Mouse (Mus musculus): ENCODE measurements around the gene Ikzf3. TPM values are rescaled to one million over a fixed set of nuclear protein-coding genes. Genes with fewer than 3 reads are reported as not detected.
A peak's percentile ranks its signal among the peaks of the same experiment; 100 is the strongest.

Gene Ikzf3
- polyA plus RNA-seq, 1 experiment from 2014 or later, result 4.0 TPM

DNA sequence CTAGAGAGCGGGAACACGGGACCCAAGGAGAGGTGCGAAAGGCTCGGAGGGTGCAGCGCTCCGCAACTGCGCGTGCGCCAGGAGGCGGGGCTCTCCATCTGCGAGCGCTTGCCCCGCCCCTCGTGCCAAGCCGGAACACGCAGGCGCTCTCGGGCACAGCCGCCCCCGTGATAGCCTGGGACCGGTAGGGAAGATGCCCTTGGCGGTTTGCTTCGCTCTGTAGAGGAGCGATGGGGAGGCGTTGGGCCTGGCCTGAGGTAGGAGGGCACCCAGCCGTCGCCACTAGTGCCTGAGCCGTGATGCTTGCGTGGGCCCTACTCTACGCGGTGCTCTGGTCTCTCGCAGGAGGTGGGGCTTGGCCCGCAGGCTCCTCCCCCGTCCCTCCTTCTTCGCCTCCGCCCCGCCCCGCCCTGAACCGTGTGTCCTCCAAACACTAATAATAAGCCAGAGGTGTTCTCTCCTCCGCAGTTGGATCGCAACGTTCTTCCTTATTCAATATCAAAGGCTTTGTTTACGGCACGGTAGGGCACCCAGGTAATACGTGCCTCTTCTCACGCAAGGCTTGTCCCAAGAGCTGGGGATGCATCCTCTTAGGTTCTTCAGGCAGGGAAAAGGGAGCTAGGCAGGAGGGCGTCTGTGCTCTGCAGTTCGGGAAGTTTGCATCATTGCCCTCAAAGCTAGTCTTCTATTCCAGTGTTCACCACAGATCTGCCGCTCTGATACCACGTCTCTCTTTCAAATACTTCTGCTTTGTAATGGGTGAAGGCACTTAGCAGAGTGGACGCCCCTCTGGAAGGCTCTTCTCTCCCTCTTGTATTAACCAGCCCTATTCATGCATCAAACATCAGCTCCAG lies 5.4 kb upstream of the Ikzf3 start, which contains the start of gene Zpbp2:
Zpbp2 (plus strand) TSS at position 123 of the 854 bp plus-strand sequence.
- WGBS, result 1% methylated on average over 51 of the region's 51 CpGs
- Histone ChIP-seq H3K4me1 (ENCODE audit: control insufficient read depth, insufficient read depth, low read length) (peaks cover 8% of the 10 kb centered on the region), H3K9ac (ENCODE audit: low read length) (peak within 1 kb of the TSS; percentile 88), H3K27me3 (ENCODE audit: control insufficient read depth, insufficient read depth, low read length) (peaks cover 29% of the 10 kb centered on the region), H3K4me3 (ENCODE audit: low read length) (peak within 1 kb of the TSS; percentile 91), H3K4me2 (ENCODE audit: low read depth, low read length) (peak within 1 kb of the TSS; percentile 81), H3K9me3 (replicated peaks; ENCODE audit: control insufficient read depth, low read length) (0 out of 2 replicates have a peak, but pooled peaks cover 3% of the 10 kb centered on the region), H3K27ac (ENCODE audit: low read length) (peak within 1 kb of the TSS; percentile 82), H3K36me3 (ENCODE audit: control insufficient read depth, insufficient read depth) (no peaks in the 10 kb centered on the region)
- peak; percentile 97 for ATAC-seq (replicated peaks; ENCODE audit: extremely low read depth, insufficient read depth, low FRiP score)

DNA sequence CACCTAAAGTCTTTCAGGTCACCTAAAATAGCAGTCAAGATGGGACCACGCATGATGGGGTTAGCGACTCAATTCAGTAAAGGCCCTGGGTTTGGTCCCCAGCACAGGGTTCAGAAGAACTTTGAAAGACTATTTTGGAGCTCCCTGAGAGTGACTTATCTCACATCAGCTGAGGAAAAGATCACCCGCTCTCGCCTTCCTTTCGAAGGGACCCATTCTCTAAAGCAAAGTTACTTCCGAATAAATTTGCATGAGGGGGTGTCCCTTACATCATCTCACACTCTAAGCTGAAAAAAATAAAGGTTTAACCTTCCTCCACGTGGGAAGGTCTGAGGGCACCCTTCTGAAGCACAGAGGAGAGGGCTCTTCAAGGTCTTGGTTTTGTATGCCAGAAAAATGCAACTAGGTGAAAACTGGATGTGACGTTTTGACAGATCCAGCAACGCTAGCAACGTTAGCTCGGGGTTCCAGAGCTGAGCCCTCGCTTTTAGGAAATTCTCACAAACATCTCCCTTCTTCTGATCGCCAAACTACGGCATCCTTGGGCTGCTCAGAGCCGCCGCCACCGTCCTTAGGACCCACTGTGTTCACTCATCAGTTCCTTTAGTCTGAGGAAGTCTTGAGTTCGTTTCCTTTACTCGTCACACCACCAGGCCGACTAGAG lies 4.6 kb upstream of the Ikzf3 start:
- H3K27me3 ChIP-seq (ENCODE audit: control insufficient read depth, insufficient read depth, low read length), result peaks cover 37% of the 10 kb centered on the region
- 0 out of 2 replicates have a peak, but pooled peaks cover 3% of the 10 kb centered on the region for H3K9me3 ChIP-seq (replicated peaks; ENCODE audit: control insufficient read depth, low read length)
- ATAC-seq (replicated peaks; ENCODE audit: extremely low read depth, insufficient read depth, low FRiP score), result no peak
- H3K9ac ChIP-seq (ENCODE audit: low read length), result peak overlapping the region; percentile 88
- peak overlapping the region; percentile 91 for H3K4me3 ChIP-seq (ENCODE audit: low read length)
- peak overlapping the region; percentile 81 for H3K4me2 ChIP-seq (ENCODE audit: low read depth, low read length)
- no peaks in the 10 kb centered on the region for H3K36me3 ChIP-seq (ENCODE audit: control insufficient read depth, insufficient read depth)
- H3K4me1 ChIP-seq (ENCODE audit: control insufficient read depth, insufficient read depth, low read length), result peaks cover 8% of the 10 kb centered on the region
- WGBS, result 18% methylated on average over 20 of the region's 20 CpGs
- H3K27ac ChIP-seq (ENCODE audit: low read length), result no peak overlapping the region

DNA sequence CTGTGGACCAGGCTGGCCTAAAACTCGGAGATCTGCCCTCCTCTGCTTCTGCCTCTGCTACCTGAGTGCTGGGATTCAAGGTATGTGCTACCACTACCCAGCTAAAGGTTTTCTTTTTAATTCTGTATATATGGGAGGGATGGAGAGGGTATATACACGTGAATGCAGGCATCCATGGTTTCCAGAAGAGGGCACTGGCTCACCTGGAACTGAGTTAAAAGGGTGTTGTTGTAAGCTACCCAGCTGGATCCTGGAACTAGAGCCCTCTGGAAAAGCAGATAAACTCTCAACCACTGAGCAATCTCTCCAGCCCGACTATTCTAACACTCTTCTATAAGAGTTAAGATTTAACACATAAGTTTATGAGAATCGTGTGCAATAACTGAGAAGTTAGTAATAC lies 3.5 kb upstream of the Ikzf3 start:
- ATAC-seq (replicated peaks; ENCODE audit: extremely low read depth, insufficient read depth, low FRiP score), result no peak
- H3K4me1 ChIP-seq (ENCODE audit: control insufficient read depth, insufficient read depth, low read length), result peaks cover 8% of the 10 kb centered on the region
- no peak overlapping the region for H3K4me2 ChIP-seq (ENCODE audit: low read depth, low read length)
- no peak overlapping the region for H3K27ac ChIP-seq (ENCODE audit: low read length)
- no peaks in the 10 kb centered on the region for H3K36me3 ChIP-seq (ENCODE audit: control insufficient read depth, insufficient read depth)
- no peak overlapping the region for H3K4me3 ChIP-seq (ENCODE audit: low read length)
- H3K27me3 ChIP-seq (ENCODE audit: control insufficient read depth, insufficient read depth, low read length), result peaks cover 38% of the 10 kb centered on the region
- H3K9me3 ChIP-seq (replicated peaks; ENCODE audit: control insufficient read depth, low read length), result 0 out of 2 replicates have a peak, but pooled peaks cover 3% of the 10 kb centered on the region
- 59% methylated on average over 4 of the region's 4 CpGs for WGBS
- H3K9ac ChIP-seq (ENCODE audit: low read length), result no peak overlapping the region

DNA sequence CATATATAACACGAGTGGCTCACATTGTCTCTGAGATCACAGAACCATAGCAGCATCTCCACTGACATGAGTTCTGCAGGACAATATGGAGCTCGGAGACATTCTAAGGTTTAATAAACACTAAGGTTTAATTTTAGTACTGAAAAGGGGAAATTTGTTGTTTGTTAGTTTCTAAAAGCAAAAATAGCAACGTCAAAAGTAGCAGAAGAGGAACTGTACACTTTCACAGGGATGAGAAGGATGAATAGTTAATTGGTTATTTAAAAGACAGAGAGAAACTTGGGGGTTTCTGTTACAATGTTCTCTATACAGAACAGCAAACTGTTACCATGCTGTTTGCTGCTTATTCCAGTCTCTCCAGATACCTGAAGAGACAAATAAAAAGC lies 1.5 kb upstream of the Ikzf3 start:
- no peak for ATAC-seq (replicated peaks; ENCODE audit: extremely low read depth, insufficient read depth, low FRiP score)
- Histone ChIP-seq H3K4me1 (ENCODE audit: control insufficient read depth, insufficient read depth, low read length) (peaks cover 8% of the 10 kb centered on the region), H3K4me2 (ENCODE audit: low read depth, low read length) (no peak overlapping the region), H3K9ac (ENCODE audit: low read length) (no peak overlapping the region), H3K4me3 (ENCODE audit: low read length) (no peak overlapping the region), H3K9me3 (replicated peaks; ENCODE audit: control insufficient read depth, low read length) (no peaks in the 10 kb centered on the region), H3K27ac (ENCODE audit: low read length) (no peak overlapping the region), H3K27me3 (ENCODE audit: control insufficient read depth, insufficient read depth, low read length) (peaks cover 50% of the 10 kb centered on the region), H3K36me3 (ENCODE audit: control insufficient read depth, insufficient read depth) (no peaks in the 10 kb centered on the region)
- WGBS, result 58% methylated on average over 3 of the region's 3 CpGs

DNA sequence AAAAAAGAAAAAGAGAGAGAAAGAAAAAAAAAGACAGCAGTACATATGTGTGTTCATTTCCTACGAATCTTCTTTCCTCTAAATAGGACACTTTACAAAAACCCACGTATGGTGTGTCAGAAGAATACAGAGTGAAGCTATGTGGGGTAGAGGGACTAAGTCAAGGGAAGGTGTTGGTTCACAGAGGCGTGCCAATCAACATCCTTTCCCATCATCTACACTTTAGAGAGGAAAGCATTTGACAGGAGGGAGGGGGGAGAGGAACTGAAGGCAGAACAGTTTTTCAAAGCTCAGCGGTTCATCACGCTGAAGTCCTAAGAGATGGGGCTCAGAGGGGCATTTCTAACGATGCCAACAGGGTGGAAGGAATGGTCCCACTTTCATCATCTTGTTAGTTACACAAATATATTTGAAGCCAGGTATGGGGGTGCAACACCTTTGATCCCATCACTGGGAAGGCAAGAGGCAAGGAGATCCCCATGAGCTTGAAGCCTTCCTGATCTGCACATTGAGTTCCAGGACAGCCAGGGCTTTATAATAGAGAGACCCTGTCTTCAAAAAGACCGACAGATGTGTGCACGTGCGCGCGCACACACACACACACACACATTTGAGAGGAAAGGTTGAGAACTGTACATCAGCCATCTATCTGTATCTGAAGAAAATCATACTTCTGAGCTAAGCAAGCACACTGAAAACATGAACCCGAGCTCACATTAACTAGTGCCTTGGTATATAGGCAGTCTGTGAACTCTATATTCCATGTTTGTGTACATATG lies 887 bp upstream of the Ikzf3 start:
- Histone ChIP-seq H3K9me3 (replicated peaks; ENCODE audit: control insufficient read depth, low read length) (no peaks in the 10 kb centered on the region), H3K4me2 (ENCODE audit: low read depth, low read length) (no peak overlapping the region), H3K9ac (ENCODE audit: low read length) (no peak overlapping the region), H3K27ac (ENCODE audit: low read length) (no peak overlapping the region), H3K4me1 (ENCODE audit: control insufficient read depth, insufficient read depth, low read length) (peaks cover 6% of the 10 kb centered on the region), H3K27me3 (ENCODE audit: control insufficient read depth, insufficient read depth, low read length) (peaks cover 51% of the 10 kb centered on the region), H3K4me3 (ENCODE audit: low read length) (no peak overlapping the region), H3K36me3 (ENCODE audit: control insufficient read depth, insufficient read depth) (no peaks in the 10 kb centered on the region)
- no peak for ATAC-seq (replicated peaks; ENCODE audit: extremely low read depth, insufficient read depth, low FRiP score)
- WGBS, result 46% methylated on average over 12 of the region's 12 CpGs

DNA sequence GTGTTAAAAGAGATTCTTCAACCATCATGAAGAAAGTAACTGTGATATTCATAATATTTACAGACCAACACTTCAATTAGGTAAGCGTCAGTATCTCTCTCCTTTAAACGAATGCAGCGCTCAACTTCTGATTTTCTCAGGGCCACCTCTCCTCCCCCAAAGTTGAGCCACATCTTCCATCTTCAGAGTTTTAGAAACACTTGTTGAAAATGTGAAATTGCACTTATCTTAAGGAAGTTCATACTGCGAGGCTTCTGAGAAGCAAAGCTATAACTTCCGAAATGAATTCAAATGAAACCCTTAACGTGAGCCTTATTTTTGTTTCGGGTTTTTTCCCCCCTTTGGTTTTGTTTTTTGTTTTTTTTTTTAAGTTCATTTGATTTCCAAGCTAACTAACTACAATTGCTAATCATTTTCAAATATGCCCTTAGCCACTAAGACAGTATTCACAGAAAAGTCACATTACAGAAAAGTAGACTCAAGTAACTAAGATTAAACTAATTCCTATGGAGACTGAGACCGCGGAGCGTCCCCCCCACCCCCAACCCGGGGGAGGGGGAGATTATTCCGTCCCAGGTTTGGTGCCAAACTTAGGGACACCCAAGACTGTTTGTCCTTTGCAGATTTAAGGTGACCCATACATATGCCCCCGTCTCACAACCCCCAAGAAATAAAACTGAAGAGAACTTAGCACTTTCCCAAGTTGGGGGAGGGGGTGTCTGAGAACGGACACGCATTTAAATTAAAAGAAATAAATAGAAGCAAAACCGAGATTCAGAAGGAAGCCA lies 747 bp downstream of the Ikzf3 start:
- peaks cover 49% of the 10 kb centered on the region for H3K27me3 ChIP-seq (ENCODE audit: control insufficient read depth, insufficient read depth, low read length)
- peak overlapping the region; percentile 66 for H3K9ac ChIP-seq (ENCODE audit: low read length)
- H3K4me1 ChIP-seq (ENCODE audit: control insufficient read depth, insufficient read depth, low read length), result no peaks in the 10 kb centered on the region
- no peak for ATAC-seq (replicated peaks; ENCODE audit: extremely low read depth, insufficient read depth, low FRiP score)
- no peak overlapping the region for H3K27ac ChIP-seq (ENCODE audit: low read length)
- peak overlapping the region; percentile 60 for H3K4me3 ChIP-seq (ENCODE audit: low read length)
- H3K9me3 ChIP-seq (replicated peaks; ENCODE audit: control insufficient read depth, low read length), result peaks cover 3% of the 10 kb centered on the region; the same call in 1 of the 2 replicates
- H3K36me3 ChIP-seq (ENCODE audit: control insufficient read depth, insufficient read depth), result no peaks in the 10 kb centered on the region
- WGBS, result 4% methylated on average over 16 of the region's 16 CpGs
- peak overlapping the region; percentile 95 for H3K4me2 ChIP-seq (ENCODE audit: low read depth, low read length)

DNA sequence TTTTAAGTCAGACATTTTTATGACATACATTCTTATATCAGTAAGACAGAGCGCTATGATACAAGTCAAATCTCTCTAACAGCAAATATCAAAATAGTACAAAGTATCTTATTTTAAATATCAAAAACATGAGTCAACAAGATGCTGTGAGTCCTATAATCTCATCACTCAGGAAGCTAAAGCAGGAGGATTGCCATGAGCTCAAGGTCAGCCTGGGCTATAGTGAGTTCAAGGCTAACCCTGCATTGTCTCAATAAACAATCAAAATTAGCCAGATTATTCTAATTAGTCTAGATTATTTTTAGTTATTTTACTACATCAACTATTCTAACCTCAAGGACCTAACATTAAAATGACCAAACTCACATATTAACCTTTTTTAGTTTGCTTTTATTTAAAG lies 2.4 kb downstream of the Ikzf3 start:
- Histone ChIP-seq H3K27ac (ENCODE audit: low read length) (no peak overlapping the region), H3K9ac (ENCODE audit: low read length) (no peak overlapping the region), H3K4me1 (ENCODE audit: control insufficient read depth, insufficient read depth, low read length) (no peaks in the 10 kb centered on the region), H3K4me2 (ENCODE audit: low read depth, low read length) (no peak overlapping the region), H3K9me3 (replicated peaks; ENCODE audit: control insufficient read depth, low read length) (peaks cover 4% of the 10 kb centered on the region), H3K36me3 (ENCODE audit: control insufficient read depth, insufficient read depth) (no peaks in the 10 kb centered on the region), H3K4me3 (ENCODE audit: low read length) (no peak overlapping the region), H3K27me3 (ENCODE audit: control insufficient read depth, insufficient read depth, low read length) (peaks cover 44% of the 10 kb centered on the region)
- 76% methylated on average over 1 of the region's 1 CpGs for WGBS
- no peak for ATAC-seq (replicated peaks; ENCODE audit: extremely low read depth, insufficient read depth, low FRiP score)

DNA sequence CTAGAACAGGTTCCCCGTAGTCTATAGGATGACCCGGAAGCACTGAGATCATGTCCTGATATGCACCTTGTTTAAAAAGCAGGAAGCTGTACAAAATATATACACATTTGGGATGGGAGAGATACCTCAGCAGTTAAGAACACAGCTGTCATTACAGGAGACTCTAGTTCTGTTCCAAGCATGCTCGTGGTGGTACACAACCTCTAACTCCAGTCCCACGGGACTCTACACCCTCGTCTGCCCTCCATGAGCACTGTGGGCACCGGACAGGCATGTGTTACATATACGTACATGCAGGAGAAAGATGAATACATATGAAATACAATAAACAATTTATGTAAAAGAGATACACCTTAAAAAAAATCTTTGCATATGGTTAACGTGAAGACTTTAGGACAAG lies 3.3 kb downstream of the Ikzf3 start:
- Histone ChIP-seq H3K4me1 (ENCODE audit: control insufficient read depth, insufficient read depth, low read length) (no peaks in the 10 kb centered on the region), H3K36me3 (ENCODE audit: control insufficient read depth, insufficient read depth) (no peaks in the 10 kb centered on the region), H3K4me3 (ENCODE audit: low read length) (no peak overlapping the region), H3K27me3 (ENCODE audit: control insufficient read depth, insufficient read depth, low read length) (peaks cover 35% of the 10 kb centered on the region), H3K4me2 (ENCODE audit: low read depth, low read length) (no peak overlapping the region), H3K9ac (ENCODE audit: low read length) (no peak overlapping the region), H3K9me3 (replicated peaks; ENCODE audit: control insufficient read depth, low read length) (peaks cover 4% of the 10 kb centered on the region), H3K27ac (ENCODE audit: low read length) (no peak overlapping the region)
- ATAC-seq (replicated peaks; ENCODE audit: extremely low read depth, insufficient read depth, low FRiP score), result no peak
- WGBS, result 68% methylated on average over 8 of the region's 8 CpGs
